Mouse (Mus musculus): Measurements from ENCODE around the gene Rhov. TPM values are rescaled to one million over a fixed set of nuclear protein-coding genes. Genes with fewer than 3 reads are reported as not detected.

Rhov gene
- not detected for polyA plus RNA-seq (2017; shearing (Covaris generic))

GRCm38 (mm10) chr2:119270643-119271331 lies at the start of gene Rhov:
TSS of gene Rhov (minus strand) at chr2:119271272.
- ATAC-seq = peak; percentile 66

- no peak for ATAC-seq
These were observed 49.5 kb upstream of the Rhov start for GRCm38 (mm10) chr2:119320571-119320970.

- ATAC-seq = no peak
These were observed 47.1 kb upstream of the Rhov start for GRCm38 (mm10) chr2:119318043-119318710.

- no peak for ATAC-seq
These were observed 43.8 kb upstream of the Rhov start for GRCm38 (mm10) chr2:119314742-119315310.

- ATAC-seq = no peak
These were observed 42.9 kb upstream of the Rhov start for GRCm38 (mm10) chr2:119313780-119314479.

- ATAC-seq = no peak
These were observed 41.4 kb upstream of the Rhov start for GRCm38 (mm10) chr2:119312380-119312958.

- ATAC-seq = no peak
These were observed 40.5 kb upstream of the Rhov start for GRCm38 (mm10) chr2:119311544-119311943.

GRCm38 (mm10) chr2:119304798-119305208 lies 33.7 kb upstream of the Rhov start:
- no peak for ATAC-seq

GRCm38 (mm10) chr2:119304391-119304790 lies 33.3 kb upstream of the Rhov start:
- ATAC-seq = no peak

GRCm38 (mm10) chr2:119302876-119303275 lies 31.8 kb upstream of the Rhov start:
- no peak for ATAC-seq

GRCm38 (mm10) chr2:119300819-119301493 lies 29.9 kb upstream of the Rhov start:
- ATAC-seq = no peak

- peak; percentile 92 for ATAC-seq
These were observed 29.1 kb upstream of the Rhov start for GRCm38 (mm10) chr2:119299981-119300818.

- no peak for ATAC-seq
These were observed 27.8 kb upstream of the Rhov start for GRCm38 (mm10) chr2:119298839-119299238.

GRCm38 (mm10) chr2:119298330-119298729 lies 27.3 kb upstream of the Rhov start:
- ATAC-seq = no peak

GRCm38 (mm10) chr2:119297506-119297905 lies 26.4 kb upstream of the Rhov start:
- ATAC-seq = no peak

GRCm38 (mm10) chr2:119296756-119297155 lies 25.7 kb upstream of the Rhov start:
- no peak for ATAC-seq

GRCm38 (mm10) chr2:119294411-119294810 lies 23.3 kb upstream of the Rhov start:
- no peak for ATAC-seq

GRCm38 (mm10) chr2:119293776-119294390 lies 22.8 kb upstream of the Rhov start:
- ATAC-seq = no peak

GRCm38 (mm10) chr2:119293311-119293710 lies 22.2 kb upstream of the Rhov start:
- ATAC-seq = no peak

- no peak for ATAC-seq
These were observed 21.8 kb upstream of the Rhov start for GRCm38 (mm10) chr2:119292852-119293251.

- ATAC-seq = no peak
These were observed 21.2 kb upstream of the Rhov start for GRCm38 (mm10) chr2:119292281-119292680.

Data from activated CD4-positive, CD25-positive, alpha-beta regulatory T cell, adult 4 months (primary cell).